Mouse (Mus musculus) bone marrow, adult 2 months (tissue): ENCODE measurements around the gene Mtmr3.

Experiments
- CTCF ChIP-seq: fragments of 200-500 bp; IDR thresholded peaks from 2 replicates; pipeline ENCODE4 v1.5.1; 2011; ENCODE audit warnings: low read length, control low read depth; ENCODE audit not compliant: control insufficient read depth, insufficient read depth
- POLR2A ChIP-seq: fragments of 200-500 bp; IDR thresholded peaks from 2 replicates; pipeline ENCODE4 v1.6.1; 2011; ENCODE audit warnings: low read depth, mild to moderate bottlenecking, control low read depth, low read length, borderline replicate concordance; ENCODE audit not compliant: control insufficient read depth

- TF ChIP-seq CTCF (no peak), POLR2A (no peak)
Observed at GRCm38 (mm10) chr11:4482641-4483040, 112.0 kb downstream of the Mtmr3 start.
